Mouse (Mus musculus) cerebellum, postnatal 4 days (tissue): Measurements from ENCODE around the gene Arhgap24.
"Not testable (repeated sequence)": the region's sequence is repeated elsewhere in the genome, so short reads cannot be mapped to it uniquely, and the experiment has no call there.

Experiments used
- DNase-seq, 2 experiments: peaks; one replicate each; pipeline ENCODE4 v3.0.0; 2022; ENCODE audit warnings: low spot score in 2 of 2, mixed read lengths in 1 of 2

Arhgap24 gene

GRCm38 (mm10) chr5:102875628-102876027, 394.4 kb downstream of the Arhgap24 start:
- no peak for DNase-seq

- no peak for DNase-seq
Observed at GRCm38 (mm10) chr5:102888482-102889162, 407.4 kb downstream of the Arhgap24 start.

GRCm38 (mm10) chr5:102889163-102889488, 407.9 kb downstream of the Arhgap24 start:
- no peak for DNase-seq

- DNase-seq, result no peak
Observed at GRCm38 (mm10) chr5:102892226-102892625, 411.0 kb downstream of the Arhgap24 start.

GRCm38 (mm10) chr5:102898301-102898700, 417.1 kb downstream of the Arhgap24 start:
- DNase-seq, result no peak

GRCm38 (mm10) chr5:102899680-102900215, 418.6 kb downstream of the Arhgap24 start:
- DNase-seq, result no peak

GRCm38 (mm10) chr5:102901176-102901575, 420.0 kb downstream of the Arhgap24 start:
- no peak for DNase-seq

- DNase-seq, result no peak
Observed at GRCm38 (mm10) chr5:102903487-102903886, 422.3 kb downstream of the Arhgap24 start.

GRCm38 (mm10) chr5:102904066-102904465, 422.9 kb downstream of the Arhgap24 start:
- no peak for DNase-seq

GRCm38 (mm10) chr5:102905441-102906211, 424.4 kb downstream of the Arhgap24 start:
- no peak for DNase-seq

- DNase-seq, result no peak
Observed at GRCm38 (mm10) chr5:102920199-102920598, 439.0 kb downstream of the Arhgap24 start.

- no peak for DNase-seq
Observed at GRCm38 (mm10) chr5:102926786-102927185, 445.6 kb downstream of the Arhgap24 start.

GRCm38 (mm10) chr5:102930161-102930560, 449.0 kb downstream of the Arhgap24 start:
- DNase-seq, result no peak

GRCm38 (mm10) chr5:102943864-102944630, 462.9 kb downstream of the Arhgap24 start:
- DNase-seq, result not testable (repeated sequence)

- DNase-seq, result no peak
Observed at GRCm38 (mm10) chr5:102946625-102947024, 465.4 kb downstream of the Arhgap24 start.

- DNase-seq, result no peak
Observed at GRCm38 (mm10) chr5:102947061-102947711, 466.0 kb downstream of the Arhgap24 start.
